Mouse (Mus musculus): ENCODE data around the gene Mmp10.

- TF ChIP-seq POLR2A (IDR thresholded peaks at IDR 0.05; ENCODE audit: control insufficient read depth, low read depth, low read length) (no peak), CTCF (IDR thresholded peaks at IDR 0.05; ENCODE audit: control insufficient read depth, insufficient read depth, insufficient replicate concordance, low read depth, low read length) (no peak)
Observed at GRCm38 (mm10) chr9:7526255-7526940, 24.2 kb downstream of the Mmp10 start.

All from testis, adult 2 months (tissue).